ENCODE assay signal across 22 mouse cellular contexts in the genomic region with DNA sequence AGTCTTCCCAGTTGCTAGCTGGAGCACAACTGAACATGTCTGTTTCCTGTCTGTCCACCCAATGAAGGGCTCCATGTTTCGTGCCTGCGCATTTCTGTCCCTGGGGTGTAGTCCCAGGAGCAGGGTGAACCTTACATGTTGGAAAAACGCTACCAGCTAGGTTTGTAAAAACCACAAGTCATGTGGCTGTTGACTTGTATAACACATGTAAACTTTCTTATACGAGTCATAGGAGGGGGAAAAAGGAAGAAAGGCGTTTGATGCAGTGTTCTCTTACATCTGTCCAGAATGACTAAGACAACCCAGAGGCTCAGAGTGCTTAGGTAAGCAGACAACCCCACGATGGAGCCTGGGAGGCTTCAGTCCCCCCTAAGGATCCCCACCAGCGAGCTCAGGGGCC. TPM values are rescaled to one million over a fixed set of nuclear protein-coding genes. Genes with fewer than 3 reads are reported as not detected.
DNase-seq lines count a peak whose midpoint lies in the region; ATAC-seq lines count a peak whose summit lies in the region.
"Had no signal": no experiment of that assay in that cellular context is flagged by ENCODE, and none has a peak within 500 bp of the region (broad histone marks: within the 10 kb centered on the region; RNA-seq: fewer than 3 reads in every experiment).

No protein-coding gene starts in this region.

- 85% methylated on average over 7 of the region's 7 CpGs for WGBS in limb, embryonic 11.5 days
- 84% methylated on average over 7 of the region's 7 CpGs for WGBS in limb, embryonic 10.5 days
- WGBS in embryonic facial prominence, embryonic 11.5 days = 70% methylated on average over 7 of the region's 7 CpGs
- WGBS in embryonic facial prominence, embryonic 15.5 days = 53% methylated on average over 7 of the region's 7 CpGs
- WGBS in hindbrain, embryonic 13.5 days = 85% methylated on average over 7 of the region's 7 CpGs
- WGBS in intestine, embryonic 15.5 days = 69% methylated on average over 7 of the region's 7 CpGs

- no peak overlapping the region for H3K27ac ChIP-seq in limb, embryonic 11.5 days (replicated peaks; ENCODE audit: low read depth, low read length)
- no peak overlapping the region for H3K27ac ChIP-seq in limb, embryonic 10.5 days
- H3K27ac ChIP-seq in embryonic facial prominence, embryonic 11.5 days (replicated peaks; ENCODE audit: low read depth, low read length) = peak overlapping the region; percentile 58; the same call in 1 of the 2 replicates
- peak overlapping the region; percentile 24; the same call in 1 of the 2 replicates for H3K27ac ChIP-seq in embryonic facial prominence, embryonic 15.5 days (replicated peaks)
- no peak overlapping the region for H3K27ac ChIP-seq in hindbrain, embryonic 13.5 days
- H3K27ac ChIP-seq in intestine, embryonic 15.5 days = no peak overlapping the region
- H3K27ac ChIP-seq: forebrain, embryonic 13.5 days; heart, embryonic 10.5 days; hindbrain, embryonic 12.5 days had no signal

- H3K4me1 ChIP-seq in limb, embryonic 11.5 days (ENCODE audit: control insufficient read depth, insufficient read depth, low read length) = peaks cover 17% of the 10 kb centered on the region
- peaks cover 24% of the 10 kb centered on the region for H3K4me1 ChIP-seq in limb, embryonic 10.5 days
- H3K4me1 ChIP-seq in embryonic facial prominence, embryonic 11.5 days (ENCODE audit: control insufficient read depth, insufficient read depth, low read length) = no peaks in the 10 kb centered on the region; the same call in 1 of the 2 replicates
- peaks cover 13% of the 10 kb centered on the region; the same call in 1 of the 2 replicates for H3K4me1 ChIP-seq in embryonic facial prominence, embryonic 15.5 days
- no peaks in the 10 kb centered on the region for H3K4me1 ChIP-seq in hindbrain, embryonic 13.5 days (replicated peaks)
- 0 out of 2 replicates have a peak, but pooled peaks cover 2% of the 10 kb centered on the region for H3K4me1 ChIP-seq in intestine, embryonic 15.5 days (replicated peaks)
- H3K4me1 ChIP-seq: forebrain, embryonic 13.5 days; hindbrain, embryonic 12.5 days had no signal

- H3K27me3 ChIP-seq in limb, embryonic 11.5 days (ENCODE audit: control insufficient read depth, insufficient read depth, low read length) = no peaks in the 10 kb centered on the region
- H3K27me3 ChIP-seq in limb, embryonic 10.5 days (ENCODE audit: low read depth, poor library complexity, severe bottlenecking) = no peaks in the 10 kb centered on the region
- no peaks in the 10 kb centered on the region for H3K27me3 ChIP-seq in embryonic facial prominence, embryonic 11.5 days (ENCODE audit: control insufficient read depth, insufficient read depth, low read length)
- no peaks in the 10 kb centered on the region for H3K27me3 ChIP-seq in embryonic facial prominence, embryonic 15.5 days
- H3K27me3 ChIP-seq in hindbrain, embryonic 13.5 days = no peaks in the 10 kb centered on the region
- H3K27me3 ChIP-seq in intestine, embryonic 15.5 days (replicated peaks) = no peaks in the 10 kb centered on the region
- H3K27me3 ChIP-seq: forebrain, embryonic 13.5 days; hindbrain, embryonic 12.5 days had no signal

- H3K4me3 ChIP-seq in limb, embryonic 11.5 days (ENCODE audit: low read depth, low read length) = no peak overlapping the region
- no peak overlapping the region for H3K4me3 ChIP-seq in limb, embryonic 10.5 days
- no peak overlapping the region for H3K4me3 ChIP-seq in embryonic facial prominence, embryonic 11.5 days (ENCODE audit: low read depth, low read length)
- no peak overlapping the region for H3K4me3 ChIP-seq in embryonic facial prominence, embryonic 15.5 days (replicated peaks)
- H3K4me3 ChIP-seq in hindbrain, embryonic 13.5 days = no peak overlapping the region
- no peak overlapping the region for H3K4me3 ChIP-seq in intestine, embryonic 15.5 days (replicated peaks)
- H3K4me3 ChIP-seq: forebrain, embryonic 13.5 days; heart, embryonic 10.5 days; hindbrain, embryonic 12.5 days had no signal

- ATAC-seq in limb, embryonic 11.5 days (ENCODE audit: insufficient number of reproducible peaks, low FRiP score, low TSS enrichment, low read depth) = no peak
- ATAC-seq in embryonic facial prominence, embryonic 11.5 days (replicated peaks; ENCODE audit: insufficient number of reproducible peaks, low FRiP score, low TSS enrichment, low read depth) = no peak
- ATAC-seq in embryonic facial prominence, embryonic 15.5 days (ENCODE audit: insufficient number of reproducible peaks, low FRiP score, low TSS enrichment, low read depth) = no peak
- no peak for ATAC-seq in hindbrain, embryonic 13.5 days (ENCODE audit: low FRiP score)
- ATAC-seq in intestine, embryonic 15.5 days = no peak
- ATAC-seq: CD4-positive, CD25-positive, alpha-beta regulatory T cell, adult 4 months; forebrain, embryonic 13.5 days; intestine, embryonic 16.5 days had no signal

- H3K9ac ChIP-seq in limb, embryonic 11.5 days (ENCODE audit: low read length) = no peak overlapping the region
- H3K9ac ChIP-seq in embryonic facial prominence, embryonic 11.5 days (replicated peaks; ENCODE audit: low read length) = no peak overlapping the region
- no peak overlapping the region for H3K9ac ChIP-seq in embryonic facial prominence, embryonic 15.5 days
- H3K9ac ChIP-seq in hindbrain, embryonic 13.5 days = no peak overlapping the region
- no peak overlapping the region for H3K9ac ChIP-seq in intestine, embryonic 15.5 days
- H3K9ac ChIP-seq: forebrain, embryonic 13.5 days; hindbrain, embryonic 12.5 days had no signal

- H3K36me3 ChIP-seq in limb, embryonic 11.5 days (ENCODE audit: control insufficient read depth, insufficient read depth, low read length) = no peaks in the 10 kb centered on the region
- H3K36me3 ChIP-seq in limb, embryonic 10.5 days = no peaks in the 10 kb centered on the region
- H3K36me3 ChIP-seq in embryonic facial prominence, embryonic 11.5 days (replicated peaks; ENCODE audit: control insufficient read depth, insufficient read depth, low read depth, low read length) = no peaks in the 10 kb centered on the region
- H3K36me3 ChIP-seq in embryonic facial prominence, embryonic 15.5 days = no peaks in the 10 kb centered on the region
- H3K36me3 ChIP-seq in hindbrain, embryonic 13.5 days = no peaks in the 10 kb centered on the region
- H3K36me3 ChIP-seq in intestine, embryonic 15.5 days = no peaks in the 10 kb centered on the region
- H3K36me3 ChIP-seq: G1E; heart, embryonic 10.5 days; hindbrain, embryonic 12.5 days had no signal

- no peak overlapping the region for H3K4me2 ChIP-seq in limb, embryonic 11.5 days (ENCODE audit: low read depth, severe bottlenecking)
- H3K4me2 ChIP-seq in embryonic facial prominence, embryonic 11.5 days (ENCODE audit: low read depth, low read length) = no peak overlapping the region
- no peak overlapping the region for H3K4me2 ChIP-seq in embryonic facial prominence, embryonic 15.5 days (replicated peaks)
- H3K4me2 ChIP-seq in hindbrain, embryonic 13.5 days = no peak overlapping the region
- no peak overlapping the region for H3K4me2 ChIP-seq in intestine, embryonic 15.5 days (replicated peaks)
- H3K4me2 ChIP-seq: forebrain, embryonic 13.5 days; hindbrain, embryonic 12.5 days had no signal

- DNase-seq in limb, embryonic 11.5 days (ENCODE audit: low spot score) = peak; percentile 19
- DNase-seq in limb, embryonic 10.5 days (ENCODE audit: low spot score) = no peak
- no peak for DNase-seq in embryonic facial prominence, embryonic 11.5 days (ENCODE audit: low spot score)
- no peak for DNase-seq in thymus, postnatal 4 days
- DNase-seq in c-Kit-positive CD71-positive TER-119-positive erythroid progenitor cells, embryonic 14.5 days (ENCODE audit: low spot score) = no peak
- DNase-seq: adrenal gland, postnatal 10 days; cerebellum, adult 11-12 months; cerebellum, adult 9-10 months; cerebellum, postnatal 25 days; gastrocnemius, postnatal 36 days; heart, adult 11 months; heart, postnatal 10 days; heart, postnatal 4 days had no signal

- no peaks in the 10 kb centered on the region for H3K9me3 ChIP-seq in limb, embryonic 11.5 days (ENCODE audit: control insufficient read depth, low read length)
- H3K9me3 ChIP-seq in limb, embryonic 10.5 days (replicated peaks) = no peaks in the 10 kb centered on the region
- H3K9me3 ChIP-seq in embryonic facial prominence, embryonic 11.5 days (replicated peaks; ENCODE audit: control insufficient read depth, low read length) = no peaks in the 10 kb centered on the region
- H3K9me3 ChIP-seq in embryonic facial prominence, embryonic 15.5 days (replicated peaks) = no peaks in the 10 kb centered on the region
- H3K9me3 ChIP-seq in hindbrain, embryonic 13.5 days = no peaks in the 10 kb centered on the region
- H3K9me3 ChIP-seq in intestine, embryonic 15.5 days = no peaks in the 10 kb centered on the region
- H3K9me3 ChIP-seq: forebrain, embryonic 13.5 days; heart, embryonic 10.5 days; hindbrain, embryonic 12.5 days had no signal

RNA-seq across cellular contexts. Expression of a gene that starts 27.5 kb away (rescaled TPM):
- 256 and 263 TPM in 2 replicates for polyA plus RNA-seq in limb, embryonic 11.5 days (2014; fragmentation: Nextera tagmentation; extraction: Ambion mirVana)
- 197 and 253 TPM in 2 replicates for polyA plus RNA-seq in limb, embryonic 10.5 days (2016; fragmentation: Nextera tagmentation; extraction: Ambion mirVana)
- polyA plus RNA-seq in embryonic facial prominence, embryonic 11.5 days (2014; fragmentation: Nextera tagmentation; extraction: Ambion mirVana) = 177 and 206 TPM in 2 replicates
- 90.5 and 91.8 TPM in 2 replicates for polyA plus RNA-seq in embryonic facial prominence, embryonic 15.5 days (2015; fragmentation: Nextera tagmentation; extraction: Ambion mirVana)
- polyA plus RNA-seq in hindbrain, embryonic 13.5 days (2015; fragmentation: Nextera tagmentation; extraction: Ambion mirVana) = 16.4 and 18.6 TPM in 2 replicates
- polyA plus RNA-seq in intestine, embryonic 15.5 days (2015; fragmentation: Nextera tagmentation; extraction: Ambion mirVana) = 50.0 and 55.9 TPM in 2 replicates
- polyA plus RNA-seq: CD4-positive, CD25-positive, alpha-beta regulatory T cell, adult 4 months; G1E had no signal

Comparison
In these comparisons a context has a peak if more than half of its experiments do, and no peak if none do; other contexts are left out.
1. H3K27ac ChIP-seq: peak in embryonic facial prominence, embryonic 11.5 days (single experiment) and embryonic facial prominence, embryonic 15.5 days (single experiment); none in limb, embryonic 11.5 days (single experiment), limb, embryonic 10.5 days (single experiment), hindbrain, embryonic 13.5 days (single experiment) and intestine, embryonic 15.5 days (single experiment).